Mouse (Mus musculus) cerebellum, adult 18-20 months (tissue): ENCODE results near the gene Cep112.

Experiments
- DNase-seq, 2 experiments: peaks; one replicate each; pipeline ENCODE4 v3.0.0; 2021

Gene Cep112

DNA sequence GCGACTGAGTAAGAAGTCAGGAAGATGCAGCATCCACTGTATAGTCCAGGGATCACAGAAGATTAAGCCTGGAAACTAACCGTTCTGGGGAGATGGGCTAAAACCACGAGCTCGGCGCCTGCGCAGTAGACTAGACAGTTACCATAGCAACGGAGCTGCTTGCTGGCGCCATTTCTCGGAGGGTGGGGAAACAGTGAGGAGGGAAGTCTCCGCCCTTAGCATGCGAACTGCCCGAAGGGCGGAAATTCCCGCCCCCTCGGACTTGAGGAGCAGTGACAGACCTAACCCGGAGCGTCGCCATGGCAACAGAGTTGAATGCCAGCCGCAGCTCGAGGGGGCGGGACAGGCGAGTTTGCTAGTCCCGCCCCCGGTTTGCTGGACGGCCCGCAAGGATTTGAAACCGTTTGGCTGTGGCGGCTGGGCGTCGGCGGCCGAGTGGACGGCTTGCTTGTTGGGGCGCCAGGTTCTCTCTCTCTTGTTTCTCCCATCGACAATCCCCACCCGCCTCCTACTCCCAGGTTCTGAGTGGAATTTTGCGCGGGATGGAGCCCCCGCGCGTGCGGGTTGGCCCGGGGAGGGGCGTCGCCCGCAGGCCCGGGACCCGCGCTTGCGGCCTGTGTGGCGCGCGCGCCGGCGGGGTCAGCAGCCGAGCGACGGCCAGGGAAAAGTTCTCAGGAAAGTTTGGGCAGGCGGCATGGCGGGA lies at the start of gene Cep112:
Gene Cep112 (plus strand): TSS at position 304 of the 703 bp plus-strand sequence.
- DNase-seq = peak; percentile 89 to 93

- no peak for DNase-seq
Observed at GRCm38 (mm10) chr11:108376815-108377214, 48.2 kb upstream of the Cep112 start.

- DNase-seq = peak; percentile 67 to 77
Observed at GRCm38 (mm10) chr11:108377680-108378362, 47.2 kb upstream of the Cep112 start.

GRCm38 (mm10) chr11:108378363-108378751 lies 46.6 kb upstream of the Cep112 start:
- DNase-seq = no peak

- no peak for DNase-seq
Observed at GRCm38 (mm10) chr11:108382664-108383063, 42.3 kb upstream of the Cep112 start.

DNA sequence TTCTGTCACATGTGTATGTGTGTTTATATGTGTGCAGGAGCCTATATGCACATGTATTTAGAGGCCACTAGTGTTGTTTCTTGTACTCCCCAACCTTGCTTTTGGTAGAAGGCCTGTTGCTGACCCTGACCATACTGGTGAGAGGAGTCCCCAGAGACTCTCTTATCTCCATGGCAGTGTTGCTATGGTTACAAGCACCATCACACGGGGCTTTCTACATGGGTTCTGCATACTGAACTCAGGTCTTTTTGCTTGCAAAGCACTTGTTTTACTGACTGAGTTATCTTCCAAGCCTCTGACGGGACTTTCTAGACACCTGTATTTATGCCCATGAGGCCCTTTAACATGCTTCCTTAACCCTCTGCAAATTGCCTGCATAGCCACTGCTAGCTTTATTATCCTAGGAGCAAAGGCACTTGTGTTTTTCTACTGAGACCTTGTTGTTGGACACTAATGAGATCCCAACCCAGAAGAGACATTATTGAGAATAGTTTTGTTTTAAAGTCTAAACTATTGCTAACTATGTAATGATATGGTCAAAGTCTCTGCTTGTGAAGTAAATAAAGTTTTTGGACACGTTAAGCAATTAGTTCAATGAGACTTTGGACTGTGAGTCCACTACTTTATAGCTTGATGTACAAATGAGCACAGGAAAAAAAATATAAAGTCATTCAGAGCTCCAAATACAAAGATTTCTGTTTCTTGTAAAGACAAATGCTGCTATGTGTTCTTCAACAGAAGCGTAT lies 39.9 kb upstream of the Cep112 start:
- no peak for DNase-seq

GRCm38 (mm10) chr11:108385666-108386024 lies 39.3 kb upstream of the Cep112 start:
- DNase-seq = no peak

DNA sequence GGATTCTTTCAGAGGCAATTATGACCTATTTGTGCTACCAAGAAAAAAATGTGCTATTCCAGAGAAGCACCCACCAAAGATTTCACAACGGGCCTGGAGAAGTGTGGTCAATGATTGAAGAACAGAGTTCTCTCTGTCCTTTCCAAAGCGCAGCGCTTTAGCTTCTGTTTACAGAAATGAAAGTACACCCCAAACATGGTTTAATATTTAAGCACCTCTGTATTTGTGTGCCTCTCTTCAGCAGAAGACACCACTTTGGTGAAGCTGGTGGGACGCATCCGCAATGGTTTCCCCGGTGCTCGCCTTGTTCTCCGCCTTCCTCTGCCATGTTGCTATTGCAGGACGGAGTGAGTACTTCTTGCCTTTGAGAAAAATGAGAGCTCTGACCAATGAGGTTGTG lies 29.9 kb upstream of the Cep112 start:
- DNase-seq = no peak

DNA sequence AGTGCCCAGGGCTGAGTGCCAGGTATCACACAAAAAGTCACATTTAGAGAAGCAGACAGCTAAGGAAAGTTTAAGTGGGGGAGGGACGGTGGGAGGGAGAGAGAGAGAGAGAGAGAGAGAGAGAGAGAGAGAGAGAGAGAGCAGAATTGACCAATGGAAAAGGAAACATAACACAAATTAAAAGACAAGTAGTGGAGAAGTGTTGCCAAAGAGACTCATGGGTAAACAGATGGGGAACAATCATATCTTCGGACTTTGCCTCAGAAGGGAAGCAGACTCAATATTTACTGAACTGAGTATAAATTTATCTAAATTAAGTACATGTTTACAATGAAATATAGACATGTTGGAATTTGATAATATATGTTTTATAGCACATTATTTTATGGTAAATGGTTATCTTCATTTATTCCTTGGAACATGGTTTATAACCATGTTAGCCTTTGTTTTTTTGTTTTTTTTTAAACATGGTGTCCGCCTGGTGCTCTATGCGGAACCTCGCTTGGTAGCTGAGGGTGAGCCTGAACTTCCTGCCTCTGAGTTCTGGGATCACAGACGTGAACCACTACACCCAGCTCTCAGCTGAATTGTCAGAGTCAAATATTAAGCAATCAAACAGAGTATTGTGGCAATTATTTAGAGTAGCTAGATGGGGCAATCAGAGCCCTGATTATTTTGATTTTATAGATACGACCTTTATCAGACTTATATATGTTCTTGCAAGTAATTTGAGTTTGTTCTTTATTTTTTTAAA lies 28.7 kb upstream of the Cep112 start:
- no peak for DNase-seq

- DNase-seq = no peak
Observed at GRCm38 (mm10) chr11:108409876-108410644, 14.9 kb upstream of the Cep112 start.

DNA sequence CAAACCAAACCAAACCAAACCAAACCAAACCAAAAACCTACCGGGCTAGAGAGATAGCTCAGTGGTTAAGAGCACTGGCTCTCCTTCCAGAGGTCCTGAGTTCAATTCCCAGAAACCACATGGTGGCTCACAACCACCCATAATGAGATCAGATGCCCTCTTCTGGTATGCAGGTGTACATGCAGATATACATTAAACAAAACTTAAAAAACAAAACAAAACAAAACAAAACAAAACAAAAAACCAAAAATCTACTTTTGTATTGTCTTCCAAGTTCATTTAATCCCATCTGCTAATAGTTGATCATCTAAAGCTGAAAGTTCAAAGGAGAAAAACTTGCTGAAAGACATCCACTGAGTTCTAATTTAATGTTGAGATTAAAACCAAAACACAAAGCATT lies 8.6 kb upstream of the Cep112 start:
- DNase-seq = no peak

GRCm38 (mm10) chr11:108418540-108418939 lies 6.5 kb upstream of the Cep112 start:
- no peak for DNase-seq

- DNase-seq = no peak
Observed at GRCm38 (mm10) chr11:108419242-108419641, 5.8 kb upstream of the Cep112 start.

GRCm38 (mm10) chr11:108420751-108421150 lies 4.2 kb upstream of the Cep112 start:
- no peak for DNase-seq

- no peak for DNase-seq
Observed at GRCm38 (mm10) chr11:108423221-108423620, 1.8 kb upstream of the Cep112 start.

GRCm38 (mm10) chr11:108424111-108424510 lies 881 bp upstream of the Cep112 start:
- no peak for DNase-seq

DNA sequence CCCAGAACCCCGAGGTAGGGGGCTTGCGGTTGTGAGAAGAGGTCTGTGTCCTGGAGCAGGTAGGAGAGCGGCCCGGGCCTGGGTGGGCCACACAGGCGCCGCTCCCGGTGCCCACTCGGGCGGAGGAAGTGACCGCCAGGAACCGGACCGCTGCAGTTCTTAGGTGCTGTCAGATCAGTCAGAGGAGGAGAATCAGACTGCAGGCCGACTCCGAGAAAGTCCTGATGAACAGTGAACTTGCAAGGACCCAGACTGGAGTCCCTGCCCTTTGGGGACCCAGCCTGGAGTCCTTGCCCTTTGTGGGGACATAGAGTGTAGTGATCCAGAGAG lies 565 bp downstream of the Cep112 start:
- no peak for DNase-seq

GRCm38 (mm10) chr11:108426086-108426485 lies 1.1 kb downstream of the Cep112 start:
- no peak for DNase-seq

DNA sequence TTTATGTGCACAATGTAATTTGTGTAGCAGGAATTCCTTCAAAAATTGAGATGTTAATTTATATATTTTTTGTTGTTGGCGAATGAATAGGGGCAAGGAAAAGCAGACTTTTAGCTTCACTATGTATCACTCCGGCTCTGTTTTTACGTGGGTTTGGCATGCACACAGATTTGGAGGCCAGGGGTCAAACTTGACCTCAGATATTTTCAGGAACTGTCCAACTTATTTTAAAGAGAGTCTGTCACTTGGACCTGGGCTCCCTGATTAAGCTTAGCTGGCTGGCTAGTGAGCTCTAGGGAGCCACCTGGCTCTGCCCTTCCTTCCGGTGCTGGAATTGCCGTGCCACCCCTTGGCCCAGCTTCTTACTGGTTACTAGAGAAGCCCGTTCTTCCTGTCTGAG lies 2.2 kb downstream of the Cep112 start:
- DNase-seq = no peak

GRCm38 (mm10) chr11:108429076-108429475 lies 4.1 kb downstream of the Cep112 start:
- no peak for DNase-seq

GRCm38 (mm10) chr11:108443893-108444563 lies 19.0 kb downstream of the Cep112 start:
- DNase-seq = no peak

GRCm38 (mm10) chr11:108447148-108447547 lies 22.2 kb downstream of the Cep112 start:
- no peak for DNase-seq
